Mouse (Mus musculus) heart, postnatal 4 days (tissue): ENCODE measurements around the gene Atp8a1. TPM values are rescaled to one million over a fixed set of nuclear protein-coding genes. Genes with fewer than 3 reads are reported as not detected.
A peak's percentile ranks its signal among the peaks of the same experiment; 100 is the strongest.
"Not testable (repeated sequence)": the region's sequence is repeated elsewhere in the genome, so short reads cannot be mapped to it uniquely, and the experiment has no call there.

Experiments used
- DNase-seq: peaks from one replicate; pipeline ENCODE4 v3.0.0; 2021
- total RNA-seq, 2 experiments: library from RNA; stranded (reverse); gene quantifications; 2 replicates each; pipeline ENCODE4 v1.2.3; 2021

Atp8a1 gene
- total RNA-seq, 2 experiments from 2014 or later = 16.3 to 19.4 TPM

DNA sequence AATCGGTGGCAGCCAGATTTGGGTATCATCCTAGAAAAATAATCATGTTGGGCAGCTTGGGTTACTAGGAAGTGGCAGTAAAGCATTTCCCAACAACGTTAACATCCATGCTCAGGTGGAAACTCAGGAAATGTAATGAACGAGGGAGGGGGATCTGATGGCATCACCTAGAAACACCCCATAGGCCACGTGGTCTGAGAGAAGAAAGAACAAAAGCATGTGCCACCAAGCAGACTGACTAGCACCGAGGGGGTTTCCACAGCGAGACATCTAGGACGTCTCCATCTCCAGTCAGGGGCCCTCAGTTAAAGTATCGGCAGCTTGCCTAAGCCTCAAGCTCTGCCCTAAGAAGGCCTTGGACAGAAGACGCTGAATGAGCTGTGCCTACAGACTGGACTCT is 21.0 kb downstream of the Atp8a1 start:
- no peak for DNase-seq

DNA sequence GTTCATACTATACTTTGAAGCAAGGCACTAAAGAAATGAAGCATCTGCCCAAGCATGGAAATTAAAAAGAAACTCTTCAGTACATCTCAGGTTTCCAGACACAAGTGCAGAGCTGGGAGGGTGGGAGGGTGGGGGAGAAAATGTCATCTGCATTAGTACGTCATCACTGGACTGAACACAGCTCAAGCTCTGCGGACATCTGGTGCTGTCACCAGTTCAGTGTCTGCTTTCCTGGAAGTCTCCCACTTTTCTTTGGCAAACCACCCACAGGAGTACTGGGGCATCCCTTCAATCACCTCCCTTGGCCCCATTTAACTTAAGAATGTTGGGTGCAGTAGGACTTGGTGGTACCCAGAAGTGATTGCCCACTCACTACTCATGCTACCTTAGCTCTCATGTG is 22.6 kb downstream of the Atp8a1 start:
- DNase-seq = no peak

DNA sequence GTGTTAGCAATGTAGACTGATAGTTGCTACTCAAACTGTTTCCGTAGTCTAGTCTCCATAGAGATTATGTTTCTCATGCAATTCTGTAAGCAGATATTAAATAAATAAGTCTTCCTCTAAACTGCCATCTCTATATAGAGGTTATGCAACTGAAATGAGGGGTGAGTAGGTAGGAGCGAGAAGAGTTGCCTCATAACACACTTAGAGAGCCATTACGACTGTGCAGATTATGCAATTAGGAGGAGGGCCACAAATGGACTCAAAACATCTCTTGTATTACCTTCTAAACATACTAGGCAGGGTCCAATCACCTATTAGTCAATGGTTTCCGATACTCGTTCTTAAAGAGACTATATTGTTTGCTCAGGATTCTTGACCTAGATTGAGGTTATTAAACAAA is 23.5 kb downstream of the Atp8a1 start:
- DNase-seq = no peak

DNA sequence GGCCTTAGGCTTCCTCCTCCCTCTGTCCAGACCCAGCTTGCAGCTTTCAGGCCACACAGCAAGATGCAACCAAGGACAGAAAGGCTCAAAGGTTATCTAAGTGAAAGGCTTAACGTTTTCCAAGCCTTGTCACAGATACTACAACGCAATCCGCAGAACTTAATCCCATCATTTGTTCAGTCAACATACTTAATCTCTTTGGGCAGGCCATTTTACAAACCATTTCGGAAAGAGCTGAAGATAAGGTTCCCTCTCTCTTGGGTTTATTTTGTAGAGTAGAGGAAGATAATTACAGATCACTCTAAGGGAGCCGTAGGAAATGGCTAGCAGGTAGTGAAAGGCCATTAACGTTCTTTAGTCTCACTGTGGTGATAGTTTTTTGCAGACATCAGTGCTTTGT is 24.6 kb downstream of the Atp8a1 start:
- no peak for DNase-seq

DNA sequence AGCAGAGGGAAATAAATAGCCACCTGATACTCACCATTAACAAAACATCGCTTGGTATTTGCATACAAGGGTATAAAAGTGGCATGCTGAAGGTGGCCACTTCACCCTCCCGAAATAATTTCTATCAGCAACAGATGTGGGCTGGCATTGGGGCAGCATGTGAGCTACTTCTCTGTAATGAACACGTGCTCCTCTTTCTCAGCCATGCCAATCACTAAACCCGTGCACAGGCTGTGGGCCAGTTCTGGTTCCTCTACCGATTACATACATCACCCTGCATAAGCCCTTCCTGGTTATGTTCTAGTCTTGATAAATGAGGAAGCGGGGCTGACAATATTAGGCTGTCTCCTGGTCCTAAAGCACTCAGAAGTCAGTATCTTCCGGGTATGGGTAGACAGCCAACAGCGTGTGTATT is 25.2 kb downstream of the Atp8a1 start:
- peak; percentile 51 for DNase-seq

GRCm38 (mm10) chr5:67821185-67821584 is 26.0 kb downstream of the Atp8a1 start:
- no peak for DNase-seq

- no peak for DNase-seq
Observed at GRCm38 (mm10) chr5:67819451-67819850, 27.8 kb downstream of the Atp8a1 start.

GRCm38 (mm10) chr5:67815572-67816325 is 31.5 kb downstream of the Atp8a1 start:
- DNase-seq = peak; percentile 21

DNA sequence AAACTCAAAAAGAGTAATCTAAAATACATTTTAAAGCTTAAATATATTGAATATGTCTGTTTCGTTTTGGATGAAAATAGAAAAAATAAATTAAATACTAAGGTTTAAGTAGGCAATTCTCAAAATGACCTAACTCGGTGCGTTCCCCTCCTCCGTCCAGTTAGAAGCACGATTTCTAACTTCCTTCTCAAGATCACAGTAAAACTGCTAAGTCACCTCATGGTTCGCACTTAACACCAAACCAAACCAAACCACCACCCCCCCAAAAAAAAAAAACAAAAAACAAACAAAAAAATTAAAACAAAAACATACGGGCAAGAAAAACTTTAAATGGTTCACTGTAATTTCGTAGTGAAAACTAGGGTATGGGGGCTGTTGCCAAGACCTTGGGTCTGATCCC is 32.2 kb downstream of the Atp8a1 start:
- DNase-seq = not testable (repeated sequence)

GRCm38 (mm10) chr5:67814437-67814965 is 32.7 kb downstream of the Atp8a1 start:
- no peak for DNase-seq

DNA sequence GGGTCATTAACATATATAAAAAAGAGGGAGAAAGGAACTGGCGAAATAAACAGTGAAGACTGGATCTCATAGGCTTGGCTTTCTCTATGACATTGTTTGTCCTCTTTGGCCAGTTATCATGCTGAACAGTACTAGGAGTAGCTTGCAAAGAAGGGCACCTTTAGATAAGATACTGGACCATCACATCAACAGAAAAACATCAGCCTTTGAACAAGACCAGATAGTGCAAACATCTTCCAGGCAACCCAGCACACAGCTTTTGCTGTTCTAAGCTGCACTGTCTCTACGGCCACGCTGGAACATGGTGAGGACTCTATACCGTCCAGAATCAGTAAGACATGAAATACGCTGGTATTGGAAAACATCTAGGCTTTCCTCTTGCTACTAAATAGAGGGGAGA is 33.9 kb downstream of the Atp8a1 start:
- no peak for DNase-seq

DNA sequence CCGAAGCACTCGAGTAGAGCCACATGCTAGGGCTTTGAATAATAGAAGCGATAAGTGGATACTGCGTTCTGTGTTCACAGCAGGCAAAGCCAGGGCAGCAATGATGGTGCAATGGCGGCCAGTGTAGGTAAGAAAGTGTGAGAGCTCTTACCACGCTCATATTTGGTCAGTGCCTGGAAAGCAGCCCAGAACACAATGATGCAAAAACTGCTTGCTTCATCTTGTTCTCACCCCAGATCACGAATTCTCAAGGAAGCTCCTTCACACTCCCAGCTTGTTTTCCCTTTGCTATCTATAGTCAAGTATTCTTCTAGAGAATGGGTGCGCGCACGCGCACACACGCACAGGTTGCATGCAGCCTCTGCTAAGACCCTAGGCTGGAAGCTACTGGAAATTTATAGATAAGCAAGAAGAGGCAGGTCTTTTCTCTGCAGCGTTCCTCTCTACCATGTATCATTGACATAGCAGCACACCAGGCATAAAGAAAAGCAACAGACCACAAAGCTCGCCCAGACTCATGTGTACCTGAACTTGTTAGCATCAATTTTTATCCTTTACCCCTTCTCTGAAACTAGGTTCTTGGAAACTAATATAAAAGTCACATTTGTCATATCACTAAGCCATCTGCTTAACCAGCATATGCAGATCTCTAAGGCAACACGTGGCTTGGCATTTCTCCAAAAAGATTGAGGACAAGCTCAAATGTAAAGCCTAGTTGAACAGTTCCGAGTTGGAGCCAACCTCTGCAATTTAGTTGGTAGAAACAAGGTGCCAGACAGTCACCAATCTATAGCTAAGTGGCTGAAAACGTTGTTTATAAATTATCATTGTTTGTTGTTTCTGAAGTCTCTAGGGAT is 44.8 kb downstream of the Atp8a1 start:
- no peak for DNase-seq

DNA sequence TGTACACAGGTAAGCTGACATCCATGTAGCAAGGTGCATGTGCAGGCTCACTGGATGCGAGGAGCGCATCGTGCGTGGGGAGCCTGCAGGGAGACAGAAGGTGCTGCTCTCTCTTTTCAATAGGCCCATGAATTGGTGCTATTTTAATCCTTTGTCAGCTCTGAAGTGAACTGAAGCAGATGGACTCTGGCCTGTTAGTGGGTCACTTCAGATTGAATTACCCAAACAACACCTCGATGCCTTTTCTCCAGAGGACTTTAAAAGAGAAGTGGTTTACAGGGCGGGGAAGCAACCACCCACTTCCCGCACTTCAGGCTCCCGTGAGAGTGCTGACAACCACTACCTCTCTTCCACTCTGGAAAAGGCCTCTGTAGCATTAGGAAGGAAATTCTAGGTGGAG is 46.4 kb downstream of the Atp8a1 start:
- no peak for DNase-seq

DNA sequence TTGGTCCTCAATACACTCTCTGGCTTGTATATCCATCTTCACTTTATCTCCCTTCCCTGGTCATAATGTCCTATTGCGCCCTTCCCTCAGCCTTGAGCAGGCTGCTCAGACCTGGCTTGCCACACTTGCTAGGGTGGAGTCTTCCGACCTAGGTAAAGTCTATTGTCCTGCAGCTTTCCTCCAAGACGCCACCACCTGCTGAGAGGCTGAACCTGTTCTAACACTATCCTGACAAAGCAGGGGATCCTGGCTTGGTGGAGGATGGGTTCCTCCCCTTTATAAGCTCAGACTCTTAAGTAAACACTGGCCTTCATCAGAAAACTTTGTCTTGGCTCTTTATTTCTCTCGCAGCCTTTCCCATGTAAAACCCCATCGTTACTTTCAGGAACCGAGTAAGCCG is 47.4 kb downstream of the Atp8a1 start:
- no peak for DNase-seq

DNA sequence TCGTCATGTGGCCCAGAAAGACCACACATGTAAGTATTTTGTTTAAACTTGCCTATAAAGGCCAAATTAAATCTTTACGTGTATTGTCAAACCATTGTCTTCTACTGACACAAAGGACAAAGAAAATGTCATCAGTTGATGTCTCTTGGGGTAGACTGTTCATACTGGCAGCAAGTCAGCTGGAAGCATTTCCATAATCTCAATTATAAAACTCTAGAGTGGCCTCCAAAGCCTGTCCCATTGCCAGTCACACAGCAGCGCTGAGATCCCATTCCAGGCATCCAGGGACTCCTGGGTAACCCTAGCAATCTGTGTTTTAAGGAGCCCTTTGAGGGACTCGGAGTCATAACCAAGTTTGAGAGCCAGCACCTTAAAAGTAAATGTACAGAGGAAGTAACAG is 48.9 kb downstream of the Atp8a1 start:
- DNase-seq = no peak

DNA sequence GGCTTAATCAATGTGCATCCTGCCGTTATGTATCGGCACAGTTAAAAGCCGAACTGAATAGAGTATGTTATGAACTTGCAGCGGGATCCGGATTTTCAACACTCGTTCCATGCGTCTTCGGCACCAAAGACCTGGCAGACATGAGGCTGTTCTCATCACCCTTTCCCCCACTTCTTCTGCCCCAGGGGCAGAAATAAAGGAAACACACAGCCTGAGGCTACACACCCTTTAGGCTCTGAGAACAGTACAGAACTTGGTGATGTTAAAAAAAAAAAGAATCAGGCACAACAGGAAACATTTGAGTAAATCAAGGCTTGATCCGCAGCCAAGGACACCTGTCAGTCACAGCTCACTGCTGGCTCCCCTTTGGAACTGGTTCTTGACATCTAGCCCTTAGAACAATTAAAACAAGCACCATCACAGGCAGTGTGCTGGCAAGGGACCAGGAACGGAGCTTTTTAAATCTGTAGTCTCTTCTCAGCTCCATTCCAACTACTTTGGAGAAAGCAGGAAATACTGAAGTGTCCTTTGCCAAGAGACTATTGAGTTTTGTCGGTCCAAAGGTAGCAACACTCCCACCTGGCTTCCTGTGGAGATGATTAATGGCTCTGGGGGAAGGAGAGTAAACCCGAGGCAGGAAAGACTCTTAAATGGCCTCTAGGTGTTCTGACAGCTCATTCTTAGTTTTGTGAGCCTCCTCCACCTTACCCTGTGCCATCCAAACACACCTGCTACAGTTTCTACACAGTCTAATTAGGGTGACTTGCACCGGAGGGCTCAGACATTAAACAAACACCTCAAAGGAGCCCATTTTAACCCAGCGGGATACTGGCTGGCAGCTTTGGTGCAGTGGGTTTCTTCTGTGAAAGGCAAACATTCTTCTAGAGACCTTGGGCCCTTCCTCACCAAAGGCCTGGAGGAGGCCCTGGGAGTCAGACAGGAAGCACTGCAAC is 50.0 kb downstream of the Atp8a1 start:
- DNase-seq = peak; percentile 28

DNA sequence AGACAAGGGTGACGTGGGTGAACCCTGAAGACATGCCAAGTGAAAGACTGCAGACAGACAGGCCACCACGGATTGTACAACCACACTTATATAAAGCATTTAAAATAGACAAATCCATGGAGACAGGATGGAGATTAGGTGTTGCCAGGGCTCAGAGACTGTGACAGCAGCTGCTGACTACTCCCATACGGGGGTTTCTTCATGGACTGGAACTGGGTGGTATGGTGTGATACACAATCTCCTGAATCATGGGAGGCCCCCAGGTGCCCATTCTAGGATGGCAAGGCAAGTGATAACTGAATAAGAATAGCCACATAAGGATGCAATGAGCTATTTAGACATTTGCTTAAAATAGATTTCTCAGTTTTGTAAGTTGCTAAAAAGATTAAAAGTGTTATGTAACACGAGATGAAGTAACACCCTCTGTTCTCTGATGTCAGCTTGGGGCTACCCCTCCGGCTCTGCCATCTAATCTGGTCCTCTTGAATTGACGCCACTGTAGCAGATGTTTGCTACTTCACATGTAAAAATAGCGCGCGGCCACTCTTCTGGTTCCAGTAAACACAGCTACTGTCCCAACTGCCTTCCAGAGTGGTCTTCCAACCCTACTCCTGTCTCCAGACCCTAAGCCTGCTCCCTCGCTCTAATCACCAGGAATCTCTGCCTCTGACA is 53.0 kb downstream of the Atp8a1 start:
- peak; percentile 31 for DNase-seq

- DNase-seq = no peak
Observed at GRCm38 (mm10) chr5:67782775-67783174, 64.5 kb downstream of the Atp8a1 start.

DNA sequence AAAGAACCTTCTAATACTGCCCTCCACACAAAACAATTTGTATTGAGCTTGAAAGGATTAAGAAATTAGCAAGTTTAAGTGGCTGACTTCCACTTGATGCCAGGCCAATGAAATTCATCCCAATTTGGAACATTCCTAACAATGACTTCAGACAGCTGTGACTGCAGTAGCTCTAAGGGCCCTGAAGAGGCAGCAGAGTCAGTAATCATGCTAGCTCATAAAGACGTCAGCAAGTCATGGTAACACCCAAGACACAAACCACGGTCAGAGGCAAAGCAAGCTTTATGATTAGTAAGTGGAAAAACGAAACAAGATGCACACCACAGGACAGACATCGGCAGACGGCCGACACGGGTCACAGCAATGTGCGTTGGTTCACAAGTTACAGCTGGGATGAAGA is 69.2 kb downstream of the Atp8a1 start:
- peak; percentile 34 for DNase-seq

GRCm38 (mm10) chr5:67774186-67774585 is 73.0 kb downstream of the Atp8a1 start:
- no peak for DNase-seq

DNA sequence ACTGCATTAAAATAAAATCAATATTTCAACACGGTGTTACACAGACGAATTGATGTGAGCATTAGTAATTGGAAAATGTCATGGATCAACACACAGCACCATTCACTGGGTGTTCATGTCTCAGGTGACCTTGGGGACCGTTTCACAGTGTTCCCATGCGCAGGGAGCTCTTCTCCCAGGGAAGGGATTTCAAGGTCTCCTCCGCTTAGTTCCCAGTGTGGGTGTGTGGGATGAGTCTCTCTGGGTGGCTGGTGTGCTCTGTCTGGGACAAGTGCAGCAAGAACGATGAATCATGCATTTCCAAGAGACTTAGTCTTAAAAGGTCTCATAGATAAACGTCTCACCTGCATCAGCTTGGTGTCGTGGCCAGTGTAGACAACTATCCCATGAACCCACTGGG is 78.5 kb downstream of the Atp8a1 start:
- DNase-seq = no peak

- DNase-seq = no peak
Observed at GRCm38 (mm10) chr5:67764798-67765197, 82.4 kb downstream of the Atp8a1 start.
